Mouse (Mus musculus): Measurements from ENCODE around the gene Ptprt.

DNA sequence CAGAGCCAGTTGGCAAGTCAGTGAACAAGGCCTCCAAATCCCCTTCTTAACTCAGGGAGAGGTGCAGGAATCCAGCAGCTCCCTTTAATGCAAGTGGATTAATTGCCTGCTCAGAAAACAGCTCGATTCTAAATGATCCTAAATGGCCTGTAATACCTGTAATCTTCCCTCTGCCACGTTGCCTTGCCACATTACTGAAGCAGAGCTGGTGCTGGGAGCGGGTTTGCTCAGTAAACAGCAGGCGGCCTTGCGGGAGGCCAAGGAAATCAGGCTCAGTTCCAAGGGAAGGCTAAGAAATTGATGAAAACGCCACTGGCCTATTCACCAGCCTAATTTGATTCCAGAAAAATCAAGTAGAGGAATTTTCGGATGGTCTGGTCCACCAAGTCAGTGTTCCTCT lies 659.9 kb downstream of the Ptprt start:
- TF ChIP-seq GATA1 (IDR thresholded peaks at IDR 0.05; ENCODE audit: borderline replicate concordance, low read length) (no peak), FLI1 (IDR thresholded peaks at IDR 0.05; ENCODE audit: low read length) (no peak)

All from megakaryocyte, embryonic 14.5 days (primary cell).